Mouse (Mus musculus) adrenal gland, postnatal 36 days (tissue): Measurements from ENCODE around the gene Rbms1. TPM values are rescaled to one million over a fixed set of nuclear protein-coding genes. Genes with fewer than 3 reads are reported as not detected.

Source experiments
- DNase-seq, 2 experiments: peaks; one replicate each; pipeline ENCODE4 v3.0.0; 2021; ENCODE audit warnings: mixed read lengths in 1 of 2
- total RNA-seq, 2 experiments: library from RNA; stranded (reverse); gene quantifications; 2 replicates each; pipeline ENCODE4 v1.2.3; 2021

The Rbms1 gene
- total RNA-seq, 2 experiments from 2014 or later = 60.5 to 72.8 TPM

- DNase-seq = no peak
These were observed 42.9 kb downstream of the Rbms1 start for GRCm38 (mm10) chr2:60920076-60920475.

- DNase-seq = no peak
These were observed 44.6 kb downstream of the Rbms1 start for GRCm38 (mm10) chr2:60918401-60918800.

- DNase-seq = no peak
These were observed 48.3 kb downstream of the Rbms1 start for GRCm38 (mm10) chr2:60914524-60915280.

- DNase-seq = no peak
These were observed 49.7 kb downstream of the Rbms1 start for GRCm38 (mm10) chr2:60913281-60913680.

- DNase-seq = no peak
These were observed 51.3 kb downstream of the Rbms1 start for GRCm38 (mm10) chr2:60911716-60912115.

- peak; percentile 68 to 72 for DNase-seq
These were observed 52.2 kb downstream of the Rbms1 start for GRCm38 (mm10) chr2:60910820-60911219.

- DNase-seq = no peak
These were observed 54.4 kb downstream of the Rbms1 start for GRCm38 (mm10) chr2:60908551-60908950.

- no peak for DNase-seq
These were observed 54.9 kb downstream of the Rbms1 start for GRCm38 (mm10) chr2:60908116-60908515.

- no peak for DNase-seq
These were observed 57.7 kb downstream of the Rbms1 start for GRCm38 (mm10) chr2:60905283-60905682.

- DNase-seq = no peak
These were observed 58.9 kb downstream of the Rbms1 start for GRCm38 (mm10) chr2:60904141-60904540.

GRCm38 (mm10) chr2:60903535-60903934, 59.5 kb downstream of the Rbms1 start:
- no peak for DNase-seq

- no peak for DNase-seq
These were observed 60.4 kb downstream of the Rbms1 start for GRCm38 (mm10) chr2:60902446-60903137.

- peak; percentile 71 to 79 for DNase-seq
These were observed 61.5 kb downstream of the Rbms1 start for GRCm38 (mm10) chr2:60901511-60901951.

GRCm38 (mm10) chr2:60901013-60901412, 62.0 kb downstream of the Rbms1 start:
- no peak for DNase-seq

- peak in 1 of 2 experiments; percentile 66 for DNase-seq
These were observed 70.0 kb downstream of the Rbms1 start for GRCm38 (mm10) chr2:60893042-60893441.

- peak in 1 of 2 experiments; percentile 39 for DNase-seq
These were observed 79.1 kb downstream of the Rbms1 start for GRCm38 (mm10) chr2:60883931-60884330.

GRCm38 (mm10) chr2:60883043-60883365, 80.0 kb downstream of the Rbms1 start:
- DNase-seq = no peak

- DNase-seq = no peak
These were observed 80.6 kb downstream of the Rbms1 start for GRCm38 (mm10) chr2:60882202-60883042.

- no peak for DNase-seq
These were observed 81.4 kb downstream of the Rbms1 start for GRCm38 (mm10) chr2:60881571-60882041.

- peak; percentile 87 to 92 for DNase-seq
These were observed 82.0 kb downstream of the Rbms1 start for GRCm38 (mm10) chr2:60880789-60881570.

- DNase-seq = no peak
These were observed 82.8 kb downstream of the Rbms1 start for GRCm38 (mm10) chr2:60879966-60880788.
